Mouse (Mus musculus): ENCODE data around the gene Ints6l. TPM values are rescaled to one million over a fixed set of nuclear protein-coding genes. Genes with fewer than 3 reads are reported as not detected.
"Not testable (repeated sequence)": the region's sequence is repeated elsewhere in the genome, so short reads cannot be mapped to it uniquely, and the experiment has no call there.

Ints6l gene
- polyA plus RNA-seq, 1 experiment from 2014 or later = 30.9 TPM

GRCm38 (mm10) chrX:56477553-56477952 lies 22.9 kb downstream of the Ints6l start:
- Histone ChIP-seq H3K9ac (ENCODE audit: low read depth, low read length) (no peak overlapping the region), H3K27ac (replicated peaks; ENCODE audit: low read depth, low read length) (no peak overlapping the region), H3K36me3 (ENCODE audit: control insufficient read depth, insufficient read depth, low read length) (peaks cover 3% of the 10 kb centered on the region; the same call in 1 of the 2 replicates), H3K4me3 (ENCODE audit: low read depth, low read length) (no peak overlapping the region), H3K4me2 (ENCODE audit: low read depth, low read length) (no peak overlapping the region), H3K27me3 (replicated peaks; ENCODE audit: control insufficient read depth, insufficient read depth, low read length) (no peaks in the 10 kb centered on the region), H3K9me3 (ENCODE audit: control insufficient read depth, low read length) (no peaks in the 10 kb centered on the region), H3K4me1 (ENCODE audit: control insufficient read depth, insufficient read depth, low read length) (no peaks in the 10 kb centered on the region)
- no peak for DNase-seq (ENCODE audit: low spot score)
- WGBS = 77% methylated on average over 3 of the region's 3 CpGs
- no peak for ATAC-seq (ENCODE audit: low read depth)

GRCm38 (mm10) chrX:56481906-56482305 lies 27.2 kb downstream of the Ints6l start:
- no peak overlapping the region for H3K27ac ChIP-seq (replicated peaks; ENCODE audit: low read depth, low read length)
- H3K4me2 ChIP-seq (ENCODE audit: low read depth, low read length) = no peak overlapping the region
- no peaks in the 10 kb centered on the region for H3K9me3 ChIP-seq (ENCODE audit: control insufficient read depth, low read length)
- no peaks in the 10 kb centered on the region for H3K27me3 ChIP-seq (replicated peaks; ENCODE audit: control insufficient read depth, insufficient read depth, low read length)
- no peaks in the 10 kb centered on the region for H3K4me1 ChIP-seq (ENCODE audit: control insufficient read depth, insufficient read depth, low read length)
- H3K9ac ChIP-seq (ENCODE audit: low read depth, low read length) = no peak overlapping the region
- no peak overlapping the region for H3K4me3 ChIP-seq (ENCODE audit: low read depth, low read length)
- no peak for ATAC-seq (ENCODE audit: low read depth)
- DNase-seq (ENCODE audit: low spot score) = no peak
- WGBS = 58% methylated on average over 3 of the region's 3 CpGs
- peaks cover 3% of the 10 kb centered on the region; the same call in 1 of the 2 replicates for H3K36me3 ChIP-seq (ENCODE audit: control insufficient read depth, insufficient read depth, low read length)

GRCm38 (mm10) chrX:56489758-56490157 lies 35.1 kb downstream of the Ints6l start:
- WGBS = 16% methylated on average over 1 of the region's 1 CpGs
- no peak overlapping the region for H3K27ac ChIP-seq (replicated peaks; ENCODE audit: low read depth, low read length)
- DNase-seq (ENCODE audit: low spot score) (peak; percentile 63), ATAC-seq (ENCODE audit: low read depth) (no peak)
- H3K4me3 ChIP-seq (ENCODE audit: low read depth, low read length) = no peak overlapping the region
- H3K36me3 ChIP-seq (ENCODE audit: control insufficient read depth, insufficient read depth, low read length) = no peaks in the 10 kb centered on the region; the same call in 1 of the 2 replicates
- no peaks in the 10 kb centered on the region for H3K9me3 ChIP-seq (ENCODE audit: control insufficient read depth, low read length)
- H3K9ac ChIP-seq (ENCODE audit: low read depth, low read length) = no peak overlapping the region
- no peaks in the 10 kb centered on the region for H3K27me3 ChIP-seq (replicated peaks; ENCODE audit: control insufficient read depth, insufficient read depth, low read length)
- H3K4me1 ChIP-seq (ENCODE audit: control insufficient read depth, insufficient read depth, low read length) = no peaks in the 10 kb centered on the region
- H3K4me2 ChIP-seq (ENCODE audit: low read depth, low read length) = no peak overlapping the region

GRCm38 (mm10) chrX:56497241-56497640 lies 42.6 kb downstream of the Ints6l start:
- no peak for DNase-seq (ENCODE audit: low spot score)
- H3K27me3 ChIP-seq (replicated peaks; ENCODE audit: control insufficient read depth, insufficient read depth, low read length) = no peaks in the 10 kb centered on the region
- H3K4me2 ChIP-seq (ENCODE audit: low read depth, low read length) = no peak overlapping the region
- H3K27ac ChIP-seq (replicated peaks; ENCODE audit: low read depth, low read length) = no peak overlapping the region
- no peaks in the 10 kb centered on the region for H3K9me3 ChIP-seq (ENCODE audit: control insufficient read depth, low read length)
- H3K9ac ChIP-seq (ENCODE audit: low read depth, low read length) = no peak overlapping the region
- ATAC-seq (ENCODE audit: low read depth) = no peak
- no peak overlapping the region for H3K4me3 ChIP-seq (ENCODE audit: low read depth, low read length)
- peaks cover 7% of the 10 kb centered on the region for H3K36me3 ChIP-seq (ENCODE audit: control insufficient read depth, insufficient read depth, low read length)
- H3K4me1 ChIP-seq (ENCODE audit: control insufficient read depth, insufficient read depth, low read length) = no peaks in the 10 kb centered on the region
- WGBS = 70% methylated on average over 7 of the region's 7 CpGs

GRCm38 (mm10) chrX:56524442-56524841 lies 69.8 kb downstream of the Ints6l start, which contains the start of gene Gm10477:
Gene Gm10477, plus strand, starts transcription at chrX:56524742.
- H3K4me1 ChIP-seq (ENCODE audit: control insufficient read depth, insufficient read depth, low read length); H3K9ac ChIP-seq (ENCODE audit: low read depth, low read length); H3K9me3 ChIP-seq (ENCODE audit: control insufficient read depth, low read length); DNase-seq (ENCODE audit: low spot score); H3K4me2 ChIP-seq (ENCODE audit: low read depth, low read length); H3K27me3 ChIP-seq (replicated peaks; ENCODE audit: control insufficient read depth, insufficient read depth, low read length); H3K4me3 ChIP-seq (ENCODE audit: low read depth, low read length); H3K27ac ChIP-seq (replicated peaks; ENCODE audit: low read depth, low read length); H3K36me3 ChIP-seq (ENCODE audit: control insufficient read depth, insufficient read depth, low read length); ATAC-seq (ENCODE audit: low read depth): not testable (repeated sequence)
- WGBS = 85% methylated on average over 6 of the region's 6 CpGs

- Histone ChIP-seq H3K9me3 (ENCODE audit: control insufficient read depth, low read length) (no peaks in the 10 kb centered on the region), H3K9ac (ENCODE audit: low read depth, low read length) (no peak overlapping the region), H3K4me2 (ENCODE audit: low read depth, low read length) (no peak overlapping the region), H3K4me3 (ENCODE audit: low read depth, low read length) (no peak overlapping the region), H3K4me1 (ENCODE audit: control insufficient read depth, insufficient read depth, low read length) (no peaks in the 10 kb centered on the region), H3K27ac (replicated peaks; ENCODE audit: low read depth, low read length) (no peak overlapping the region), H3K36me3 (ENCODE audit: control insufficient read depth, insufficient read depth, low read length) (no peaks in the 10 kb centered on the region), H3K27me3 (replicated peaks; ENCODE audit: control insufficient read depth, insufficient read depth, low read length) (no peaks in the 10 kb centered on the region)
- ATAC-seq (ENCODE audit: low read depth) = no peak
- 16% methylated on average over 3 of the region's 3 CpGs for WGBS
- DNase-seq (ENCODE audit: low spot score) = peak; percentile 24
Measured at GRCm38 (mm10) chrX:56531266-56531665, 76.6 kb downstream of the Ints6l start.

- Histone ChIP-seq H3K36me3 (ENCODE audit: control insufficient read depth, insufficient read depth, low read length) (no peaks in the 10 kb centered on the region), H3K9me3 (ENCODE audit: control insufficient read depth, low read length) (no peaks in the 10 kb centered on the region), H3K27ac (replicated peaks; ENCODE audit: low read depth, low read length) (no peak overlapping the region), H3K27me3 (replicated peaks; ENCODE audit: control insufficient read depth, insufficient read depth, low read length) (no peaks in the 10 kb centered on the region), H3K9ac (ENCODE audit: low read depth, low read length) (no peak overlapping the region), H3K4me1 (ENCODE audit: control insufficient read depth, insufficient read depth, low read length) (no peaks in the 10 kb centered on the region), H3K4me2 (ENCODE audit: low read depth, low read length) (no peak overlapping the region), H3K4me3 (ENCODE audit: low read depth, low read length) (no peak overlapping the region)
- ATAC-seq (ENCODE audit: low read depth) (no peak), DNase-seq (ENCODE audit: low spot score) (peak; percentile 29)
- WGBS = 49% methylated on average over 4 of the region's 4 CpGs
Measured at GRCm38 (mm10) chrX:56537162-56537561, 82.5 kb downstream of the Ints6l start.

GRCm38 (mm10) chrX:56549506-56549905 lies 94.8 kb downstream of the Ints6l start, which contains the start of gene Gm648:
Gene Gm648, minus strand, starts transcription at chrX:56549606.
- ATAC-seq (ENCODE audit: low read depth) (no peak), DNase-seq (ENCODE audit: low spot score) (no peak)
- Histone ChIP-seq H3K36me3 (ENCODE audit: control insufficient read depth, insufficient read depth, low read length) (no peaks in the 10 kb centered on the region), H3K4me2 (ENCODE audit: low read depth, low read length) (no peak within 1 kb of the TSS), H3K9ac (ENCODE audit: low read depth, low read length) (no peak within 1 kb of the TSS), H3K4me1 (ENCODE audit: control insufficient read depth, insufficient read depth, low read length) (no peaks in the 10 kb centered on the region), H3K27me3 (replicated peaks; ENCODE audit: control insufficient read depth, insufficient read depth, low read length) (no peaks in the 10 kb centered on the region), H3K4me3 (ENCODE audit: low read depth, low read length) (no peak within 1 kb of the TSS), H3K27ac (replicated peaks; ENCODE audit: low read depth, low read length) (no peak within 1 kb of the TSS), H3K9me3 (ENCODE audit: control insufficient read depth, low read length) (no peaks in the 10 kb centered on the region)
- 80% methylated on average over 7 of the region's 7 CpGs for WGBS

- H3K4me1 ChIP-seq (ENCODE audit: control insufficient read depth, insufficient read depth, low read length) = no peaks in the 10 kb centered on the region
- no peak overlapping the region for H3K4me3 ChIP-seq (ENCODE audit: low read depth, low read length)
- H3K9ac ChIP-seq (ENCODE audit: low read depth, low read length) = no peak overlapping the region
- ATAC-seq (ENCODE audit: low read depth) = no peak
- H3K27ac ChIP-seq (replicated peaks; ENCODE audit: low read depth, low read length) = no peak overlapping the region
- no peaks in the 10 kb centered on the region for H3K9me3 ChIP-seq (ENCODE audit: control insufficient read depth, low read length)
- no peaks in the 10 kb centered on the region for H3K27me3 ChIP-seq (replicated peaks; ENCODE audit: control insufficient read depth, insufficient read depth, low read length)
- H3K36me3 ChIP-seq (ENCODE audit: control insufficient read depth, insufficient read depth, low read length) = no peaks in the 10 kb centered on the region
- DNase-seq (ENCODE audit: low spot score) = no peak
- WGBS = 73% methylated on average over 3 of the region's 3 CpGs
- no peak overlapping the region for H3K4me2 ChIP-seq (ENCODE audit: low read depth, low read length)
Measured at GRCm38 (mm10) chrX:56553584-56553983, 98.9 kb downstream of the Ints6l start.

All from embryonic facial prominence, embryonic 14.5 days (tissue).